13 mouse cellular contexts compared by ENCODE assay signal in the genomic region with DNA sequence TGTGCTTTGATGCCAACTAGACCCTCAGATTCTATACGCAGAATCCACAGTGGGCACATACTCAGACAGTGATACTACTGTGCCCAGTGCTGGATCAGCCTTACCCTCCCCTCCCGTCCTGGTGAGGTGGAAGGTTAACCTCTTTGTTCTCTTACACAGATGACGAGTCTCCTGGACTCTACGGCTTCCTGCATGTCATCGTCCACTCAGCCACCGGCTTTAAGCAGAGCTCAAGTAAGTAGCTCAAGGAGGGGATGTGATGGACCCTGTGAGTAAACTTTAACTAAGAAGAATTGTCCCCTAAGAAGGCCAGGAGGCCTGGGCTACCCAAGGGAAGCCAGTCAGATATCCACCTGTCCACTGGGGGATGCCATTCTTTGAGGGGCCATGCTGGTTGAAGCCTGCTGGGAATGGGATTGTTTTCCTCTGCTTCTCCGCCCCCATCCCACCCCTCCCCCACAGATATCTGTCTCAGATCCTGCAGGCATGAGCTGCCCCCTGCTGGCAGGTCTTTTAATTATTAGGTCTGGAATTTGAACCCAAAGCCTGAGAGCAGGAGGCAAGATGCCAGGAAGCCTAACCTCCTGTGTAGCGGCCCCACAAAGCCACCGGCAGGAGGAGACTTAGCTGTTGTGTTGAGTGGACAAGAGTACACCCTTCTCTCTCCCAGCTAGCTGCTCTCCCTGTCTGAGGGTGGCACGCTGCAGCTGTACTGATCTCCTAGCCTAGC. TPM values are rescaled to one million over a fixed set of nuclear protein-coding genes. Genes with fewer than 3 reads are reported as not detected.
DNase-seq lines count a peak whose midpoint lies in the region; ATAC-seq and TF ChIP-seq lines count a peak whose summit lies in the region.
"Had no signal": no experiment of that assay in that cellular context is flagged by ENCODE, and none has a peak within 500 bp of the region (broad histone marks: within the 10 kb centered on the region; RNA-seq: fewer than 3 reads in every experiment).

No protein-coding gene starts in this region.

- no peak overlapping the region for H3K27ac ChIP-seq in heart, adult 2 months
- H3K27ac ChIP-seq in heart, embryonic 11.5 days (ENCODE audit: low read depth, low read length), result no peak overlapping the region
- peak overlapping the region; percentile 48 for H3K27ac ChIP-seq in kidney, adult 2 months (ENCODE audit: insufficient read depth, low read depth, low read length)
- no peak overlapping the region for H3K27ac ChIP-seq in stomach, postnatal 0 days (replicated peaks)
- no peak overlapping the region for H3K27ac ChIP-seq in cerebellum, adult 2 months (ENCODE audit: insufficient read depth, low read length)
- H3K27ac ChIP-seq: lung, embryonic 15.5 days had no signal

- TF ChIP-seq CTCF in heart, adult 2 months (IDR thresholded peaks at IDR 0.05), result peak; percentile 33
- no peak for TF ChIP-seq CTCF in lung, adult 2 months (IDR thresholded peaks at IDR 0.05; ENCODE audit: insufficient read depth, low read length)
- TF ChIP-seq CTCF in kidney, adult 2 months (conservative IDR thresholded peaks at IDR 0.05; ENCODE audit: insufficient read depth, insufficient read length, low read depth, low read length), result peak; percentile 39
- peak; percentile 22; the same call in 1 of the 2 replicates for TF ChIP-seq CTCF in stomach, postnatal 0 days (IDR thresholded peaks at IDR 0.05; ENCODE audit: low read depth)
- no peak for TF ChIP-seq CTCF in cerebellum, adult 2 months (IDR thresholded peaks at IDR 0.05; ENCODE audit: borderline replicate concordance, insufficient read depth, low read depth, low read length)

- no peaks in the 10 kb centered on the region for H3K9me3 ChIP-seq in heart, embryonic 11.5 days (replicated peaks; ENCODE audit: control insufficient read depth, low read length)
- H3K9me3 ChIP-seq in stomach, postnatal 0 days (ENCODE audit: control insufficient read depth, low read length), result no peaks in the 10 kb centered on the region
- H3K9me3 ChIP-seq: lung, embryonic 15.5 days had no signal

- no peak for DNase-seq in heart, adult 2 months
- peak; percentile 40 for DNase-seq in lung, postnatal 36 days
- no peak for DNase-seq in lung, adult 2 months
- DNase-seq in kidney, adult 2 months, result peak; percentile 86
- DNase-seq in stomach, postnatal 0 days (ENCODE audit: low spot score), result no peak
- no peak for DNase-seq in left cerebral cortex, postnatal 25 days (ENCODE audit: low spot score in 2 of 2)
- no peak for DNase-seq in cerebellum, adult 2 months
- DNase-seq: adrenal gland, postnatal 14 days; gastrocnemius, postnatal 36 days; heart, postnatal 14 days had no signal

- no peak overlapping the region for H3K4me2 ChIP-seq in heart, embryonic 11.5 days
- H3K4me2 ChIP-seq in stomach, postnatal 0 days (replicated peaks; ENCODE audit: low read depth), result no peak overlapping the region
- H3K4me2 ChIP-seq: lung, embryonic 15.5 days had no signal

- no peak for ATAC-seq in heart, embryonic 11.5 days (replicated peaks; ENCODE audit: insufficient number of reproducible peaks, low FRiP score, low TSS enrichment)
- no peak for ATAC-seq in stomach, postnatal 0 days (ENCODE audit: low FRiP score, low TSS enrichment)

- intact Hi-C loops in heart, adult 2 months (cut with DNase I), result no loop called here
- intact Hi-C loops in left cerebral cortex, postnatal 25 days (cut with DNase I), result no loop called here

- no peaks in the 10 kb centered on the region for H3K27me3 ChIP-seq in heart, adult 2 months (ENCODE audit: control insufficient read depth, insufficient read depth, low read length)
- H3K27me3 ChIP-seq in heart, embryonic 11.5 days (ENCODE audit: control insufficient read depth, insufficient read depth, low read length), result no peaks in the 10 kb centered on the region
- no peaks in the 10 kb centered on the region for H3K27me3 ChIP-seq in kidney, adult 2 months (replicated peaks; ENCODE audit: control insufficient read depth, insufficient read depth, low read length)
- no peaks in the 10 kb centered on the region for H3K27me3 ChIP-seq in stomach, postnatal 0 days (ENCODE audit: control insufficient read depth, insufficient read depth, low read length)
- no peaks in the 10 kb centered on the region for H3K27me3 ChIP-seq in cerebellum, adult 2 months (ENCODE audit: control insufficient read depth, insufficient read depth, low read length)
- H3K27me3 ChIP-seq: lung, embryonic 15.5 days had no signal

- no peak overlapping the region for H3K4me3 ChIP-seq in heart, adult 2 months
- H3K4me3 ChIP-seq in heart, embryonic 11.5 days (ENCODE audit: low read depth, low read length), result no peak overlapping the region
- H3K4me3 ChIP-seq in lung, adult 2 months (replicated peaks; ENCODE audit: extremely low read depth, low read depth, low read length), result no peak overlapping the region
- H3K4me3 ChIP-seq in kidney, adult 2 months (ENCODE audit: insufficient read depth, low read depth, low read length), result no peak overlapping the region
- H3K4me3 ChIP-seq in stomach, postnatal 0 days (ENCODE audit: low read depth, low read length), result no peak overlapping the region
- H3K4me3 ChIP-seq in cerebellum, adult 2 months (replicated peaks; ENCODE audit: insufficient read depth, low read depth, low read length), result no peak overlapping the region
- H3K4me3 ChIP-seq: erythroblast, embryonic 14.5 days; lung, embryonic 15.5 days had no signal

- no peak for TF ChIP-seq EP300 in heart, adult 2 months (IDR thresholded peaks at IDR 0.05; ENCODE audit: insufficient read depth, low read depth, low read length)
- TF ChIP-seq EP300 in stomach, postnatal 0 days (optimal IDR thresholded peaks at IDR 0.05), result no peak

- H3K4me1 ChIP-seq in heart, adult 2 months (ENCODE audit: control insufficient read depth, insufficient read depth, low read length), result no peaks in the 10 kb centered on the region
- no peaks in the 10 kb centered on the region for H3K4me1 ChIP-seq in heart, embryonic 11.5 days (ENCODE audit: control insufficient read depth, insufficient read depth, low read length)
- H3K4me1 ChIP-seq in lung, adult 2 months (ENCODE audit: control insufficient read depth, insufficient read depth, low read length), result peaks cover 3% of the 10 kb centered on the region; the same call in 1 of the 2 replicates
- H3K4me1 ChIP-seq in kidney, adult 2 months (ENCODE audit: control insufficient read depth, insufficient read depth, low read length), result peaks cover 24% of the 10 kb centered on the region; the same call in 1 of the 2 replicates
- H3K4me1 ChIP-seq in stomach, postnatal 0 days (replicated peaks; ENCODE audit: control insufficient read depth, insufficient read depth), result no peaks in the 10 kb centered on the region
- no peaks in the 10 kb centered on the region for H3K4me1 ChIP-seq in cerebellum, adult 2 months (ENCODE audit: control insufficient read depth, insufficient read depth, low read length)
- H3K4me1 ChIP-seq: lung, embryonic 15.5 days had no signal

- no peak overlapping the region for H3K9ac ChIP-seq in heart, adult 2 months (ENCODE audit: low read depth, low read length)
- no peak overlapping the region for H3K9ac ChIP-seq in heart, embryonic 11.5 days (ENCODE audit: low read depth, low read length)
- H3K9ac ChIP-seq in stomach, postnatal 0 days (ENCODE audit: low read length), result no peak overlapping the region
- H3K9ac ChIP-seq: lung, embryonic 15.5 days had no signal

- WGBS in heart, adult 2 months, result 86% methylated on average over 10 of the region's 10 CpGs
- WGBS in heart, embryonic 11.5 days (ENCODE audit: insufficient replicate concordance), result 77% methylated on average over 10 of the region's 10 CpGs
- WGBS in lung, adult 2 months, result 79% methylated on average over 10 of the region's 10 CpGs
- 45% methylated on average over 10 of the region's 10 CpGs for WGBS in kidney, adult 2 months
- WGBS in stomach, postnatal 0 days, result 84% methylated on average over 10 of the region's 10 CpGs
- 74% methylated on average over 10 of the region's 10 CpGs for WGBS in cerebellum, adult 2 months

- H3K36me3 ChIP-seq in heart, adult 2 months (ENCODE audit: control insufficient read depth, insufficient read depth, low read length), result no peaks in the 10 kb centered on the region; the same call in 1 of the 2 replicates
- H3K36me3 ChIP-seq in heart, embryonic 11.5 days (ENCODE audit: control insufficient read depth, insufficient read depth, low read length), result peaks cover 22% of the 10 kb centered on the region
- no peaks in the 10 kb centered on the region for H3K36me3 ChIP-seq in kidney, adult 2 months (ENCODE audit: control insufficient read depth, insufficient read depth, low read length)
- H3K36me3 ChIP-seq in stomach, postnatal 0 days (ENCODE audit: control insufficient read depth, insufficient read depth, low read length), result peaks cover 10% of the 10 kb centered on the region; the same call in 1 of the 2 replicates

- H3K79me2 ChIP-seq in heart, adult 2 months (replicated peaks; ENCODE audit: control insufficient read depth, insufficient read depth, low read length), result no peaks in the 10 kb centered on the region

- TF ChIP-seq POLR2A in heart, adult 2 months (IDR thresholded peaks at IDR 0.05; ENCODE audit: insufficient read depth, low read depth, low read length), result no peak
- TF ChIP-seq POLR2A in lung, adult 2 months (IDR thresholded peaks at IDR 0.05; ENCODE audit: borderline replicate concordance, extremely low read depth, low read depth, low read length), result no peak
- no peak for TF ChIP-seq POLR2A in kidney, adult 2 months (IDR thresholded peaks at IDR 0.05; ENCODE audit: low read depth, low read length)
- TF ChIP-seq POLR2A in cerebellum, adult 2 months (IDR thresholded peaks at IDR 0.05; ENCODE audit: borderline replicate concordance, insufficient read depth, low read length), result no peak

RNA-seq across cellular contexts. Expression of gene Specc1l, which starts 51.5 kb away (rescaled TPM):
- total RNA-seq in heart, adult 2 months (2021), result 10 to 100 TPM; 37.9 to 39.6 TPM
- 17.4 and 17.9 TPM in 2 replicates for polyA plus RNA-seq in heart, adult 2 months (2012; rRNA removed)
- 15.7 and 16.6 TPM in 2 replicates for polyA plus RNA-seq in heart, embryonic 11.5 days (2014; fragmentation: Nextera tagmentation; extraction: Ambion mirVana)
- 60.8 and 73.3 TPM in 2 replicates for polyA plus RNA-seq in lung, adult 2 months (2012; rRNA removed)
- polyA plus RNA-seq in kidney, adult 2 months (2012; rRNA removed), result 14.0 and 15.6 TPM in 2 replicates
- polyA plus RNA-seq in stomach, postnatal 0 days (2015; fragmentation: Nextera tagmentation; extraction: Ambion mirVana), result 9.2 and 9.4 TPM in 2 replicates
- total RNA-seq in left cerebral cortex, postnatal 25 days (2021), result 10 to 100 TPM; 38.9 to 41.4 TPM
- polyA plus RNA-seq in cerebellum, adult 2 months (2012; rRNA removed), result 34.1 and 34.9 TPM in 2 replicates

Comparison
In these comparisons a context has a peak if more than half of its experiments do, and no peak if none do; other contexts are left out.
1. DNase-seq: peak in lung, postnatal 36 days (single experiment) and kidney, adult 2 months (single experiment); none in heart, adult 2 months (0 of 2), lung, adult 2 months (single experiment), stomach, postnatal 0 days (single experiment), left cerebral cortex, postnatal 25 days (0 of 2) and cerebellum, adult 2 months (0 of 2).
2. CTCF ChIP-seq: peak in heart, adult 2 months (single experiment), kidney, adult 2 months (single experiment) and stomach, postnatal 0 days (single experiment); none in lung, adult 2 months (single experiment) and cerebellum, adult 2 months (single experiment).